Mouse (Mus musculus): ENCODE data around the gene Tenm3.

DNA sequence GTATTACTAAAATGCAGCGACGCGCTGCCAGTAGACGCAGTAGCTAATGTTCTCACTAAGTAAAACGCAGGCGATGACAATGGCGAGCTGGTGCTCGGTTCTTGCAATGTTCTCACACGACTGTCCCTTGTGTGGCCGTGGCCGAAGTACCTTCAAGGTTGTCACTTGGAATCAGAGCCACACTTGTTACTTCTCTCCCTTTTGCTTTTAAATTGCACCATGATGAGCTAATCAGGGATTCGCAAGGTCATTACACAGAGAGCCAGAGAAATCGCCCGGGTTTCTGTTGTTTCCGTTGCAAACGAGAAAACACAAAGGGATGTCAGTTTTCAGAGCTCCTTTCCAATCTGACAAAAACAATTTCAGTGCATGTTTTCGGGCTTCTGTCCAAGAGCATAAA lies 301.6 kb downstream of the Tenm3 start:
- TF ChIP-seq POLR2A (IDR thresholded peaks at IDR 0.05; ENCODE audit: insufficient read length, low read depth) (no peak), POLR2AphosphoS2 (IDR thresholded peaks at IDR 0.05; ENCODE audit: insufficient read length, low read depth) (no peak), CEBPB (IDR thresholded peaks at IDR 0.05; ENCODE audit: insufficient read depth, poor library complexity, severe bottlenecking) (no peak), MYOG (IDR thresholded peaks at IDR 0.05; ENCODE audit: control insufficient read depth in 1 of 3, insufficient read depth in 1 of 3, insufficient read length in 2 of 3, low read depth in 2 of 3) (no peak)
